Mouse (Mus musculus) liver, embryonic 14.5 days (tissue): ENCODE results near the gene Ces1c.

Experiments used
- CTCF ChIP-seq: IDR thresholded peaks from 2 replicates; pipeline ENCODE4 v1.5.1; 2016; ENCODE audit warnings: antibody characterized with exemption, low read depth, control low read depth
- EP300 ChIP-seq: IDR thresholded peaks from 2 replicates; pipeline ENCODE4 v1.6.1; 2016; ENCODE audit warnings: antibody characterized with exemption, low read depth

- TF ChIP-seq EP300: no peak
- TF ChIP-seq CTCF: no peak
These were observed 43.5 kb upstream of the Ces1c start for GRCm38 (mm10) chr8:93174554-93174953.
